Mouse (Mus musculus) ES-E14 (cell line): ENCODE results near the gene Col20a1. TPM values are rescaled to one million over a fixed set of nuclear protein-coding genes. Genes with fewer than 3 reads are reported as not detected.

Source experiments
- DNase-seq: peaks from one replicate; pipeline ENCODE4 v3.0.0-alpha.2; 2013; ENCODE audit warnings: low read depth, low spot score
- H3K27ac ChIP-seq: 2 replicates; pipeline ENCODE4 v1.5.1; 2012; ENCODE audit warnings: low read depth, mild to moderate bottlenecking, low read length, moderate library complexity, mixed read lengths; ENCODE audit not compliant: poor library complexity, insufficient read depth, severe bottlenecking
- H3K36me3 ChIP-seq: 2 replicates; pipeline ENCODE4 v1.6.1; 2012; ENCODE audit warnings: mild to moderate bottlenecking, low read length, moderate library complexity, mixed read lengths; ENCODE audit not compliant: control insufficient read depth, poor library complexity, insufficient read depth, severe bottlenecking
- H3K4me1 ChIP-seq, 2 experiments: fragments of 150-350 bp in 1 of 2; sonication (generic) in 1 of 2; 2 replicates each; pipeline ENCODE4 v1.6.1; 2012; ENCODE audit warnings: low read length in 2 of 2, mild to moderate bottlenecking in 1 of 2, mixed read lengths in 1 of 2; ENCODE audit not compliant: control insufficient read depth in 2 of 2, insufficient read depth in 2 of 2, poor library complexity in 1 of 2
- H3K4me3 ChIP-seq, 2 experiments: fragments of 150-350 bp in 1 of 2; sonication (generic) in 1 of 2; 2 replicates each; pipeline ENCODE4 v1.5.1; 2012; ENCODE audit warnings: low read length in 2 of 2, low read depth in 1 of 2, mild to moderate bottlenecking in 1 of 2, mixed read lengths in 1 of 2; ENCODE audit not compliant: insufficient read depth in 1 of 2, poor library complexity in 1 of 2, severe bottlenecking in 1 of 2
- H3K9ac ChIP-seq: 2 replicates; pipeline ENCODE4 v1.6.1; 2012; ENCODE audit warnings: low read depth, mild to moderate bottlenecking, low read length, mixed read lengths; ENCODE audit not compliant: poor library complexity, insufficient read depth, severe bottlenecking
- H3K9me3 ChIP-seq: fragments of 150-350 bp; sonication (generic); 2 replicates; pipeline ENCODE4 v1.6.1; 2012; ENCODE audit warnings: low read depth, mild to moderate bottlenecking, low read length; ENCODE audit not compliant: control insufficient read depth, insufficient read depth
- CHD2 ChIP-seq: IDR thresholded peaks from 2 replicates; pipeline ENCODE4 v1.6.1; 2014; ENCODE audit warnings: mild to moderate bottlenecking, low read depth, low read length, inconsistent platforms
- HCFC1 ChIP-seq: IDR thresholded peaks from 2 replicates; pipeline ENCODE4 v1.6.1; 2012; ENCODE audit warnings: low read length, inconsistent platforms, borderline replicate concordance; ENCODE audit not compliant: insufficient read depth
- MAFK ChIP-seq: IDR thresholded peaks from 2 replicates; pipeline ENCODE4 v1.6.1; 2014; ENCODE audit warnings: mild to moderate bottlenecking, low read depth, low read length, inconsistent platforms; ENCODE audit not compliant: insufficient read depth
- ZC3H11A ChIP-seq: IDR thresholded peaks from 2 replicates; pipeline ENCODE4 v1.6.1; 2012; ENCODE audit warnings: low read depth, mild to moderate bottlenecking, inconsistent platforms, low read length, borderline replicate concordance
- ZNF384 ChIP-seq: IDR thresholded peaks from 2 replicates; pipeline ENCODE4 v1.6.1; 2012; ENCODE audit warnings: low read depth, low read length, inconsistent platforms
- in situ Hi-C, 2 experiments: fragments of 600-800 bp; cut with MboI; formaldehyde crosslinking; loops; one replicate each; pipeline ENCODE4 v1.15.1; 2025; ENCODE audit warnings: low sequenced_read_pairs in 2 of 2, inconsistent platforms in 1 of 2; ENCODE audit not compliant: unreplicated experiment in 2 of 2
- total RNA-seq: library from RNA; depleted of rRNA; stranded (reverse); fragments of 300-350 nt; gene quantifications from 2 replicates; pipeline ENCODE4 v1.2.3, GENCODE M21; 2012; rRNA removed

The Col20a1 gene
- total RNA-seq, 1 experiment, result 0.80 TPM

GRCm38 (mm10) chr2:181058193-181058592 lies 71.9 kb downstream of the Col20a1 start:
- H3K27ac ChIP-seq, result no peak overlapping the region

GRCm38 (mm10) chr2:181060127-181060526 lies 73.8 kb downstream of the Col20a1 start:
- no peak overlapping the region for H3K27ac ChIP-seq
- H3K4me3 ChIP-seq, result no peak overlapping the region
- peak; percentile 59 for DNase-seq
- in situ Hi-C loops, result loop anchor here (5.0 to 25.0 kb wide), 3 partner anchors 55 to 248 kb away; no protein-coding TSS in a partner anchor
- peak; percentile 90 for TF ChIP-seq ZC3H11A
- TF ChIP-seq HCFC1, result no peak
- H3K9ac ChIP-seq, result no peak overlapping the region
- no peaks in the 10 kb centered on the region for H3K36me3 ChIP-seq
- H3K9me3 ChIP-seq, result no peaks in the 10 kb centered on the region
- H3K4me1 ChIP-seq, result peaks cover 0 to 2% of the 10 kb centered on the region in 2 experiments; a peak in 2 of 4 replicates

More at GRCm38 (mm10) chr2:181058193-181058592, 71.9 kb downstream of the Col20a1 start:
- no peak overlapping the region for H3K4me3 ChIP-seq
- in situ Hi-C loops, result loop anchor here in 1 of 2 experiments (25.0 kb wide), 1 partner anchor 246 kb away; no protein-coding TSS in a partner anchor
- H3K9ac ChIP-seq, result no peak overlapping the region
- no peak for DNase-seq
- no peaks in the 10 kb centered on the region for H3K9me3 ChIP-seq
- no peak for TF ChIP-seq CHD2
- TF ChIP-seq ZC3H11A, result no peak
- TF ChIP-seq MAFK, result no peak
- no peaks in the 10 kb centered on the region for H3K36me3 ChIP-seq
- peaks cover 0 to 2% of the 10 kb centered on the region in 2 experiments; a peak in 2 of 4 replicates for H3K4me1 ChIP-seq

- no peak for DNase-seq
- TF ChIP-seq ZNF384, result no peak
- no peak for TF ChIP-seq CHD2
- no peak for TF ChIP-seq HCFC1
- no peak for TF ChIP-seq ZC3H11A
- TF ChIP-seq MAFK, result no peak
- no peaks in the 10 kb centered on the region for H3K9me3 ChIP-seq
- in situ Hi-C loops, result loop anchor here in 1 of 2 experiments (10.0 to 25.0 kb wide), 2 partner anchors 61 to 254 kb away; no protein-coding TSS in a partner anchor
- no peak overlapping the region for H3K4me3 ChIP-seq
- H3K36me3 ChIP-seq, result no peaks in the 10 kb centered on the region
- H3K27ac ChIP-seq, result no peak overlapping the region
- no peaks in the 10 kb centered on the region; a peak in 1 of 4 replicates for H3K4me1 ChIP-seq
- H3K9ac ChIP-seq, result no peak overlapping the region
Measured at GRCm38 (mm10) chr2:181065827-181066226, 79.5 kb downstream of the Col20a1 start.

Other genes starting within 250 kb of the Col20a1 start
- gene Bhlhe23, start 209.6 kb upstream of the Col20a1 start, total RNA-seq, result 0.11 and 0.18 TPM in 2 replicates
- gene Ythdf1, start 65.6 kb upstream of the Col20a1 start, total RNA-seq, result 53.8 and 58.4 TPM in 2 replicates
- gene Birc7, start 57.5 kb upstream of the Col20a1 start, total RNA-seq, result 2.1 and 3.7 TPM in 2 replicates
- 7.8 and 12.4 TPM in 2 replicates for gene Nkain4, start 31.8 kb upstream of the Col20a1 start, total RNA-seq
- gene Arfgap1, start 19.3 kb upstream of the Col20a1 start, total RNA-seq, result 46.7 and 55.0 TPM in 2 replicates
- gene Chrna4, start 57.0 kb downstream of the Col20a1 start, total RNA-seq, result 0.71 and 0.90 TPM in 2 replicates
- 4.6 and 11.6 TPM in 2 replicates for gene Kcnq2, start 148.8 kb downstream of the Col20a1 start, total RNA-seq
- gene Eef1a2, start 170.5 kb downstream of the Col20a1 start, total RNA-seq, result 0.76 and 0.95 TPM in 2 replicates
- gene Ppdpf, start 200.7 kb downstream of the Col20a1 start, total RNA-seq, result 67.1 and 71.8 TPM in 2 replicates
- gene Ptk6, start 216.3 kb downstream of the Col20a1 start, total RNA-seq, result 0.11 and 0.22 TPM in 2 replicates
- 0.67 and 0.79 TPM in 2 replicates for gene Srms, start 226.7 kb downstream of the Col20a1 start, total RNA-seq
- gene Fndc11, start 233.5 kb downstream of the Col20a1 start, total RNA-seq, result 0.21 TPM in 1 of 2 replicates, not detected in the other